Mouse (Mus musculus): ENCODE data around the gene Plk2.

Gene Plk2

GRCm38 (mm10) chr13:110394291-110395178 lies at the start of gene Plk2:
Plk2 (plus strand) TSS chr13:110395046.
- peak; percentile 98 for DNase-seq (ENCODE audit: low spot score in 2 of 2)

- no peak for DNase-seq (ENCODE audit: low spot score in 2 of 2)
These were observed 48.1 kb upstream of the Plk2 start for GRCm38 (mm10) chr13:110346707-110347106.

- DNase-seq (ENCODE audit: low spot score in 2 of 2) = no peak
These were observed 43.8 kb upstream of the Plk2 start for GRCm38 (mm10) chr13:110351051-110351450.

GRCm38 (mm10) chr13:110356941-110357340 lies 37.9 kb upstream of the Plk2 start, which contains the start of gene Gapt:
Gapt (minus strand) TSS chr13:110357199.
- DNase-seq (ENCODE audit: low spot score in 2 of 2) = no peak

- DNase-seq (ENCODE audit: low spot score in 2 of 2) = no peak
These were observed 31.1 kb upstream of the Plk2 start for GRCm38 (mm10) chr13:110363722-110364121.

GRCm38 (mm10) chr13:110366477-110366876 lies 28.4 kb upstream of the Plk2 start:
- DNase-seq (ENCODE audit: low spot score in 2 of 2) = no peak

- DNase-seq (ENCODE audit: low spot score in 2 of 2) = no peak
These were observed 26.8 kb upstream of the Plk2 start for GRCm38 (mm10) chr13:110367961-110368555.

GRCm38 (mm10) chr13:110368556-110369040 lies 26.2 kb upstream of the Plk2 start:
- peak; percentile 58 to 86 for DNase-seq (ENCODE audit: low spot score in 2 of 2)

- DNase-seq (ENCODE audit: low spot score in 2 of 2) = no peak
These were observed 25.2 kb upstream of the Plk2 start for GRCm38 (mm10) chr13:110369673-110370072.

- peak in 1 of 2 experiments; percentile 39 for DNase-seq (ENCODE audit: low spot score in 2 of 2)
These were observed 12.4 kb upstream of the Plk2 start for GRCm38 (mm10) chr13:110382447-110382901.

- no peak for DNase-seq (ENCODE audit: low spot score in 2 of 2)
These were observed 10.3 kb upstream of the Plk2 start for GRCm38 (mm10) chr13:110384514-110384913.

- peak; percentile 64 to 91 for DNase-seq (ENCODE audit: low spot score in 2 of 2)
These were observed 2.6 kb upstream of the Plk2 start for GRCm38 (mm10) chr13:110392210-110392609.

- DNase-seq (ENCODE audit: low spot score in 2 of 2) = no peak
These were observed 2.2 kb upstream of the Plk2 start for GRCm38 (mm10) chr13:110392631-110393030.

GRCm38 (mm10) chr13:110395179-110395794 lies 441 bp downstream of the Plk2 start:
- peak in 1 of 2 experiments; percentile 42 for DNase-seq (ENCODE audit: low spot score in 2 of 2)

- peak in 1 of 2 experiments; percentile 18 for DNase-seq (ENCODE audit: low spot score in 2 of 2)
These were observed 1.3 kb downstream of the Plk2 start for GRCm38 (mm10) chr13:110395916-110396685.

- peak in 1 of 2 experiments; percentile 17 for DNase-seq (ENCODE audit: low spot score in 2 of 2)
These were observed 2.9 kb downstream of the Plk2 start for GRCm38 (mm10) chr13:110397750-110398149.

GRCm38 (mm10) chr13:110398513-110399270 lies 3.8 kb downstream of the Plk2 start:
- DNase-seq (ENCODE audit: low spot score in 2 of 2) = peak in 1 of 2 experiments; percentile 29

GRCm38 (mm10) chr13:110401443-110401842 lies 6.6 kb downstream of the Plk2 start:
- peak in 1 of 2 experiments; percentile 14 for DNase-seq (ENCODE audit: low spot score in 2 of 2)

GRCm38 (mm10) chr13:110401877-110402276 lies 7.0 kb downstream of the Plk2 start:
- peak in 1 of 2 experiments; percentile 21 for DNase-seq (ENCODE audit: low spot score in 2 of 2)

- DNase-seq (ENCODE audit: low spot score in 2 of 2) = no peak
These were observed 9.2 kb downstream of the Plk2 start for GRCm38 (mm10) chr13:110404059-110404458.
